Mouse (Mus musculus): ENCODE results near the gene Pgc. TPM values are rescaled to one million over a fixed set of nuclear protein-coding genes. Genes with fewer than 3 reads are reported as not detected.

The Pgc gene
- total RNA-seq, 2 experiments from 2014 or later: not detected

- no peak for TF ChIP-seq CTCF (conservative IDR thresholded peaks at IDR 0.05)
- DNase-seq (ENCODE audit: low spot score in 2 of 2): no peak
- Histone ChIP-seq H3K27ac (no peak overlapping the region), H3K4me3 (no peak overlapping the region)
Measured at GRCm38 (mm10) chr17:47721183-47721582, 5.5 kb upstream of the Pgc start.

- no peak overlapping the region for H3K27ac ChIP-seq
- no peak for DNase-seq (ENCODE audit: low spot score in 2 of 2)
- peak; percentile 38 for TF ChIP-seq CTCF (conservative IDR thresholded peaks at IDR 0.05)
- H3K4me3 ChIP-seq: no peak overlapping the region
Measured at GRCm38 (mm10) chr17:47730633-47731575, 4.3 kb downstream of the Pgc start.

GRCm38 (mm10) chr17:47735553-47736100, 9.0 kb downstream of the Pgc start:
- Histone ChIP-seq H3K27ac (no peak overlapping the region), H3K4me3 (no peak overlapping the region)
- DNase-seq (ENCODE audit: low spot score in 2 of 2): no peak
- no peak for TF ChIP-seq CTCF (conservative IDR thresholded peaks at IDR 0.05)

- Histone ChIP-seq H3K4me3 (peak within 1 kb of the TSS; percentile 66), H3K27ac (peak within 1 kb of the TSS; percentile 95)
- peak; percentile 97 for TF ChIP-seq CTCF (conservative IDR thresholded peaks at IDR 0.05)
- DNase-seq (ENCODE audit: low spot score in 2 of 2): peak; percentile 96 to 99
Measured at GRCm38 (mm10) chr17:47736856-47737255, 10.2 kb downstream of the Pgc start, which contains the start of gene Tfeb. Gene Tfeb, plus strand, starts transcription at chr17:47737030.

GRCm38 (mm10) chr17:47737271-47738065, 10.8 kb downstream of the Pgc start:
- Histone ChIP-seq H3K4me3 (peak overlapping the region; percentile 66), H3K27ac (peak overlapping the region; percentile 95)
- TF ChIP-seq CTCF (conservative IDR thresholded peaks at IDR 0.05): no peak
- peak; percentile 72 for DNase-seq (ENCODE audit: low spot score in 2 of 2)

GRCm38 (mm10) chr17:47738066-47738878, 11.6 kb downstream of the Pgc start:
- Histone ChIP-seq H3K4me3 (peak overlapping the region; percentile 66), H3K27ac (peak overlapping the region; percentile 95)
- no peak for TF ChIP-seq CTCF (conservative IDR thresholded peaks at IDR 0.05)
- no peak for DNase-seq (ENCODE audit: low spot score in 2 of 2)

GRCm38 (mm10) chr17:47738879-47739798, 12.5 kb downstream of the Pgc start:
- Histone ChIP-seq H3K27ac (peak overlapping the region; percentile 95), H3K4me3 (peak overlapping the region; percentile 66)
- DNase-seq (ENCODE audit: low spot score in 2 of 2): no peak
- TF ChIP-seq CTCF (conservative IDR thresholded peaks at IDR 0.05): no peak

- DNase-seq (ENCODE audit: low spot score in 2 of 2): no peak
- peak overlapping the region; percentile 95 for H3K27ac ChIP-seq
- TF ChIP-seq CTCF (conservative IDR thresholded peaks at IDR 0.05): peak; percentile 57
- H3K4me3 ChIP-seq: no peak overlapping the region
Measured at GRCm38 (mm10) chr17:47740186-47740585, 13.5 kb downstream of the Pgc start.

- no peak overlapping the region for H3K4me3 ChIP-seq
- DNase-seq (ENCODE audit: low spot score in 2 of 2): no peak
- H3K27ac ChIP-seq: no peak overlapping the region
- TF ChIP-seq CTCF (conservative IDR thresholded peaks at IDR 0.05): peak; percentile 61
Measured at GRCm38 (mm10) chr17:47742991-47743734, 16.5 kb downstream of the Pgc start.

- Histone ChIP-seq H3K27ac (no peak overlapping the region), H3K4me3 (no peak overlapping the region)
- no peak for DNase-seq (ENCODE audit: low spot score in 2 of 2)
- TF ChIP-seq CTCF (conservative IDR thresholded peaks at IDR 0.05): no peak
Measured at GRCm38 (mm10) chr17:47744086-47744485, 17.4 kb downstream of the Pgc start.
